In genomic region chr3:133965322-133965721, GRCm38 (mm10) we compare ENCODE assay signal across 21 mouse cellular contexts.
"Had no signal": no experiment of that assay in that cellular context is flagged by ENCODE, and none has a peak within 500 bp of the region (broad histone marks: within the 10 kb centered on the region; RNA-seq: fewer than 3 reads in every experiment).

No protein-coding gene starts in this region.

- ATAC-seq: forebrain, embryonic 13.5 days; forebrain, embryonic 14.5 days; forebrain, embryonic 15.5 days; forebrain, embryonic 16.5 days; forebrain, postnatal 0 days had no signal

- DNase-seq: cerebellum, adult 8-10 months; cerebellum, adult 9-10 months; cerebellum, adult 9-11 months; cerebellum, postnatal 10 days; cerebellum, postnatal 14 days; cerebellum, postnatal 25 days; cerebellum, postnatal 36 days; embryo, embryonic 11 days; forebrain, postnatal 0 days; gastrocnemius, adult 2 months; gastrocnemius, postnatal 10 days; gastrocnemius, postnatal 14 days; gastrocnemius, postnatal 25 days; gastrocnemius, postnatal 36 days; heart, adult 11 months; heart, adult 18-20 months; heart, adult 2 months had no signal
